Mouse (Mus musculus): Measurements from ENCODE around the gene Proser2.

DNA sequence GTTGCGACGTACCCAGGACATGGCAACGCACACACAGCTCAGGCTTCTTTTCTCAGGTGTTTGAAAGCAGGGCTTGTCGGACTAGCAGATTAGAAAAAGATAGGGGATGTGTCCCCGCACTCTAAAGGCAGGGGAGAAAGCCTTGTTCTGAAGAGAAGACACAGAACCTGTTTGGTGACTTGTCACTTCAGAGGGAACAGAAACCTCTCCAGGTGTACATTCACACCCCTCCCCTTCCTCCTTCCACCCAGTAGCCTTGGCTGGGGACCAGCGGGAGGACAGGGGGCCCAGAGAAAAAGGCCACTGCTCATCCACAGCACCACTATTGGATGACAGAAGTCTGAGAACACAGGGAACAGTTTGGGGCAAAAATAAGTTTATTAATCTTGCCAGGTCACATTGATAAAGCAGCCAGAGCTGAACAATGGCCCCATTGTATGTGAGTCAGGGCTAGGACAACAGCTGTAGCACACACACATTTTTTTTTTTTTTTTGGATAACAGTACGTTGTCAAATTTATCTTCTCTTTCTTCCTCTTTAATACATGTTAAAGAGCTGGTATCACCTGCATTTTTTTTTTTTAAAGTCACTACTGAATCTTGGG is 32.8 kb downstream of the Proser2 start:
- TF ChIP-seq POLR2A (IDR thresholded peaks at IDR 0.05; ENCODE audit: control insufficient read depth, extremely low read depth, insufficient read depth, low read length, poor library complexity): no peak
- TF ChIP-seq CTCF (IDR thresholded peaks at IDR 0.05; ENCODE audit: borderline replicate concordance, control insufficient read depth, extremely low read depth, insufficient read depth, low read length, poor library complexity): no peak

All from thymus, adult 2 months (tissue).